Mouse (Mus musculus) neural tube, embryonic 11.5 days (tissue): ENCODE measurements around the gene Ube2cbp. TPM values are rescaled to one million over a fixed set of nuclear protein-coding genes. Genes with fewer than 3 reads are reported as not detected.

Source experiments
- ATAC-seq: fragments of 200-750 bp; cut with Nextera tagmentation; 2 replicates; pipeline ENCODE4 v1.8.0; 2017; ENCODE audit warnings: moderate number of reproducible peaks, mild to moderate bottlenecking, moderate TSS enrichment, moderate library complexity; ENCODE audit not compliant: insufficient read depth, low FRiP score, low TSS enrichment
- DNase-seq: peaks from one replicate; pipeline ENCODE4 v3.0.0-alpha.2; 2015; ENCODE audit warnings: low spot score
- H3K27ac ChIP-seq: fragments of 300-500 bp; sonication (generic); 2 replicates; pipeline ENCODE4 v1.5.1; 2014; ENCODE audit warnings: low read depth, mild to moderate bottlenecking, low read length
- H3K27me3 ChIP-seq: fragments of 300-500 bp; sonication (generic); 2 replicates; pipeline ENCODE4 v1.6.1; 2014; ENCODE audit warnings: mild to moderate bottlenecking, low read length, mixed read lengths; ENCODE audit not compliant: control insufficient read depth, insufficient read depth
- H3K36me3 ChIP-seq: fragments of 300-500 bp; sonication (generic); 2 replicates; pipeline ENCODE4 v1.6.1; 2014; ENCODE audit warnings: mild to moderate bottlenecking, low read length, moderate library complexity, mixed read lengths; ENCODE audit not compliant: control insufficient read depth, insufficient read depth
- H3K4me1 ChIP-seq: fragments of 300-500 bp; sonication (generic); 2 replicates; pipeline ENCODE4 v1.6.1; 2014; ENCODE audit warnings: low read length, mixed read lengths; ENCODE audit not compliant: control insufficient read depth, insufficient read depth
- H3K4me2 ChIP-seq: fragments of 300-500 bp; sonication (generic); 2 replicates; pipeline ENCODE4 v1.6.1; 2014; ENCODE audit warnings: low read depth, mild to moderate bottlenecking, moderate library complexity
- H3K4me3 ChIP-seq: fragments of 300-500 bp; sonication (generic); 2 replicates; pipeline ENCODE4 v1.5.1; 2014; ENCODE audit warnings: low read depth, low read length
- H3K9ac ChIP-seq: fragments of 300-500 bp; sonication (generic); 2 replicates; pipeline ENCODE4 v1.6.1; 2014; ENCODE audit warnings: mild to moderate bottlenecking, low read length
- H3K9me3 ChIP-seq: fragments of 300-500 bp; sonication (generic); 2 replicates; pipeline ENCODE4 v1.6.1; 2016; ENCODE audit warnings: low read length; ENCODE audit not compliant: control insufficient read depth
- WGBS: fragments of 180-500 bp; shearing (Covaris S2); extraction: QIAGEN DNeasy Blood & Tissue Kit; methylation state at CpG from one replicate; pipeline ENCODE4 v1.1.7; 2014; 5-methylcytosine and 5-hydroxymethylcytosine counted together
- polyA plus RNA-seq: library from polyadenylated mRNA; unstranded; fragments of >200 nt; fragmentation: Nextera tagmentation; extraction: Ambion mirVana; gene quantifications from 2 replicates; pipeline ENCODE4 v1.2.1, GENCODE M21; 2014

Gene Ube2cbp
- polyA plus RNA-seq, 1 experiment from 2014 or later: 8.3 TPM

DNA sequence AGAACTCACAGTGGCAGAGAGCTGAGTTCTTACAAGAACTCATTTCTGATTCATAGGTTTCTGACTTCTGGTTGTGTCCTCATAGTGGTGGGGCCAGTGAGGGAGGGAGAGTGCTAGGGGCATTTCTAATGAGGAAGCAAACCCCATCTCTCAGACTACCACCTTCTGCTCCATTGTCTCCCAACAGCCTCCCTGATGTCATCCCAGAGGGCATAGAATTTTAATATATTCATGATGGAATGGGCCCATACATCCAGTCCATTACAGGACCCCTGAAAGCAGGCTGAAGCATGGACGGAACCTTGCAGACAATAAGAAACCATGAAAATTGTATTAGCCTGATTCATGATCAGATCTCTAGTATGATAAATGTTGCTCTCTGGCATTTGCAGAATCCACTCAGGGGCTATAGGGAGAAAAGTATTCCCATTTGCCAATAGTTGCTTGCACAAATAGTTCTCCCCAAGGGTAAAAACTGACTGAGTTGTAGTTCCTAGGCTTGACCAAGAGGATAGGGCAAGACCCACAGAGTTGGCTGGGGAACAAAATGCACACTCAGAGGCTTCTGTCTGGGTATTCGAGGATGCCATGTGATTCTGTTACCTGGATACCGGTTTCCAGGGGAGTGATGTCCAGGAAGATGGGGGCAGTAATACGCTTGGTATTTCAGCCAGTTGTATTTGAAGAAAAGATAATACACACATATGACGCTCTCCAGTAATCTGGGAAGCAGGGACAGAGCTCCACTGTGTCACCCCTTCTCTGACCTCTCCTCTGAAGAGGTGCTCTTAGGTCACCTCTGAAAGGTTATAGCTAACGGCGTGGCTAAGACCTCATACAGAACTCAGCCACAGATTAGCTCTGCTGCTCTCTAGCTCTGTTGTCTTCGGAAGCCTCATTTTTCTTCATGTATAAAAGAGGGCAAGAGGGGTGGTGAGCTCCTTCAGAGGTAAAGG lies 167.8 kb downstream of the Ube2cbp start:
- Histone ChIP-seq H3K9me3 (no peaks in the 10 kb centered on the region), H3K9ac (no peak overlapping the region), H3K4me1 (no peaks in the 10 kb centered on the region), H3K36me3 (no peaks in the 10 kb centered on the region), H3K4me2 (no peak overlapping the region), H3K27ac (no peak overlapping the region), H3K27me3 (no peaks in the 10 kb centered on the region), H3K4me3 (no peak overlapping the region)
- no peak for DNase-seq
- no peak for ATAC-seq
- 84% methylated on average over 8 of the region's 8 CpGs for WGBS

GRCm38 (mm10) chr9:86287570-86287954 lies 177.2 kb downstream of the Ube2cbp start:
- no peaks in the 10 kb centered on the region for H3K4me1 ChIP-seq
- H3K27ac ChIP-seq: no peak overlapping the region
- no peak overlapping the region for H3K4me3 ChIP-seq
- H3K27me3 ChIP-seq: no peaks in the 10 kb centered on the region
- DNase-seq (no peak), ATAC-seq (no peak)
- H3K4me2 ChIP-seq: no peak overlapping the region
- H3K9ac ChIP-seq: no peak overlapping the region
- WGBS: 89% methylated on average over 3 of the region's 3 CpGs
- no peaks in the 10 kb centered on the region for H3K9me3 ChIP-seq
- no peaks in the 10 kb centered on the region for H3K36me3 ChIP-seq

- H3K4me3 ChIP-seq: no peak overlapping the region
- H3K27me3 ChIP-seq: no peaks in the 10 kb centered on the region
- H3K4me2 ChIP-seq: no peak overlapping the region
- DNase-seq: no peak
- no peaks in the 10 kb centered on the region for H3K4me1 ChIP-seq
- 91% methylated on average over 2 of the region's 2 CpGs for WGBS
- no peak overlapping the region for H3K9ac ChIP-seq
- H3K27ac ChIP-seq: no peak overlapping the region
- no peaks in the 10 kb centered on the region for H3K9me3 ChIP-seq
- no peaks in the 10 kb centered on the region for H3K36me3 ChIP-seq
- ATAC-seq: no peak
These were observed 177.8 kb downstream of the Ube2cbp start for GRCm38 (mm10) chr9:86286830-86287569.

DNA sequence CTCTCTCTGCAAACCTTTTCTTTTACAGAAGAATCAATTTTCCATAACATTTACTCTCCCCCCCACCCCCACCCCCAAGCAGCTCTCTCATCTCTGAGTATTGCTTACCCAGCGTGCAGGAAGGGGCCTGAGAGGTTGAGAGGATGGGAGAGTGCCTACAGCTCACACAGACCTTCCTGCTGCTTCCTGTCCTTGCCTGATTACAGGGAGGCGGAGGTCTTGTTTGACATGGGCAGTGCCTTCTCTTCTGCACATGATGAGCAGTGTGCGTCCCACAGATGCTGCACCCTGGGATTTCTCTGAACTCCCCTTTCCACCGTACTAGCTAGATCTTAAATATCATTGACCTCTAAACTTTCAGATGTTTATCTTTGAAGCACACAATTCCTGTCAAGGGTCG lies 182.2 kb downstream of the Ube2cbp start:
- H3K9ac ChIP-seq: no peak overlapping the region
- no peaks in the 10 kb centered on the region for H3K27me3 ChIP-seq
- H3K9me3 ChIP-seq: no peaks in the 10 kb centered on the region
- ATAC-seq (no peak), DNase-seq (no peak)
- 61% methylated on average over 5 of the region's 5 CpGs for WGBS
- 0 out of 2 replicates have a peak, but pooled peaks cover 4% of the 10 kb centered on the region for H3K4me1 ChIP-seq
- no peak overlapping the region for H3K4me2 ChIP-seq
- no peak overlapping the region for H3K27ac ChIP-seq
- no peak overlapping the region for H3K4me3 ChIP-seq
- no peaks in the 10 kb centered on the region for H3K36me3 ChIP-seq

DNA sequence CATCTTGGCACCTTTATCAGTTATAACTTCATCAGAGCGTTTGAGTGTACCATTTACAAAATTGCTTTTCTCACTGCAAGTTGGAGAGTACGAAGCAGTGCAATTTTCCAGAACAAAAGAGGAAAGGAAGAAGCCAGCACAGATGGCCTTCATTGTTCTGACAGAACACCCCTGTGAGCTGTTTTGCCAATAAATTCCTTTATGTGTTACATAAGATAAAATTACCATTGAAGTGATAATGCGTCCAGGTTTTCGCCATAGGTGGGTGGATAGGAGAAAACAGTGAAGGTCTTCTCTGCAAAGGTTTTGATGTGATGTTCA lies 183.6 kb downstream of the Ube2cbp start:
- no peak overlapping the region for H3K27ac ChIP-seq
- 0 out of 2 replicates have a peak, but pooled peaks cover 4% of the 10 kb centered on the region for H3K4me1 ChIP-seq
- H3K4me2 ChIP-seq: no peak overlapping the region
- H3K9ac ChIP-seq: no peak overlapping the region
- no peak for DNase-seq
- 54% methylated on average over 4 of the region's 4 CpGs for WGBS
- no peaks in the 10 kb centered on the region for H3K27me3 ChIP-seq
- no peaks in the 10 kb centered on the region for H3K9me3 ChIP-seq
- H3K4me3 ChIP-seq: no peak overlapping the region
- ATAC-seq: no peak
- H3K36me3 ChIP-seq: no peaks in the 10 kb centered on the region

GRCm38 (mm10) chr9:86280461-86281146 lies 184.1 kb downstream of the Ube2cbp start:
- DNase-seq (no peak), ATAC-seq (no peak)
- Histone ChIP-seq H3K36me3 (no peaks in the 10 kb centered on the region), H3K4me3 (no peak overlapping the region), H3K9me3 (no peaks in the 10 kb centered on the region), H3K27ac (no peak overlapping the region), H3K4me2 (no peak overlapping the region), H3K4me1 (0 out of 2 replicates have a peak, but pooled peaks cover 4% of the 10 kb centered on the region), H3K27me3 (no peaks in the 10 kb centered on the region), H3K9ac (no peak overlapping the region)
- WGBS: 85% methylated on average over 10 of the region's 10 CpGs

- H3K4me1 ChIP-seq: no peaks in the 10 kb centered on the region
- H3K9ac ChIP-seq: no peak overlapping the region
- no peak for DNase-seq
- no peak overlapping the region for H3K4me2 ChIP-seq
- no peak overlapping the region for H3K4me3 ChIP-seq
- 90% methylated on average over 5 of the region's 5 CpGs for WGBS
- no peaks in the 10 kb centered on the region for H3K9me3 ChIP-seq
- ATAC-seq: no peak
- H3K36me3 ChIP-seq: no peaks in the 10 kb centered on the region
- H3K27ac ChIP-seq: no peak overlapping the region
- no peaks in the 10 kb centered on the region for H3K27me3 ChIP-seq
These were observed 195.2 kb downstream of the Ube2cbp start for GRCm38 (mm10) chr9:86269541-86269940.

DNA sequence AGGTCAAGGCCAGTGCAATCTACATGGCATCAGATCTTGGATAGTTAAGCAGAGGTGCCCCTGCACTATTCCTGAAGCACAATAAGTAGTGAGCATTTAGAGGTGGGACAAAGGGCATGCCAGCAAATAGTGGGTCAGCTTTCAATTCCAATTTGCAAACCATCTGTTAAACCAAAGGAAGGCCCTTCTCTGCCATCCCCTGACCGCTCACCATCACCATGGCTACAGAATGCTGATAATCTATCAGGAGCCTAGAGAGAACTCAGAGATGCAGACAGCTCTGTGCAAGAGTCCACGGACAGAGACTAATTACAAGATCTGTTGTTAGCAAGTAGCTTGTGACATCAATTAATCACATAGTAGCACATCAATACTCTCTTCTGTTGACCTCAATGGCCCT lies 198.1 kb downstream of the Ube2cbp start:
- ATAC-seq: peak; percentile 36; the same call in 1 of the 2 replicates
- H3K4me1 ChIP-seq: no peaks in the 10 kb centered on the region
- DNase-seq: peak; percentile 31

More for the DNA sequence above, 198.1 kb downstream of the Ube2cbp start:
- H3K4me2 ChIP-seq: no peak overlapping the region
- H3K9me3 ChIP-seq: no peaks in the 10 kb centered on the region
- H3K36me3 ChIP-seq: no peaks in the 10 kb centered on the region
- no peak overlapping the region for H3K9ac ChIP-seq
- no peak overlapping the region for H3K27ac ChIP-seq
- WGBS: 28% methylated on average over 2 of the region's 2 CpGs
- no peak overlapping the region for H3K4me3 ChIP-seq
- no peaks in the 10 kb centered on the region for H3K27me3 ChIP-seq
